Mouse (Mus musculus) limb, embryonic 12.5 days (tissue): ENCODE data around the gene Bspry. TPM values are rescaled to one million over a fixed set of nuclear protein-coding genes. Genes with fewer than 3 reads are reported as not detected.

Source experiments
- ATAC-seq: fragments of 200-750 bp; cut with Nextera tagmentation; 2 replicates; pipeline ENCODE4 v1.8.0; 2017; ENCODE audit warnings: low read depth, moderate TSS enrichment; ENCODE audit not compliant: insufficient number of reproducible peaks, insufficient read depth, low FRiP score, low TSS enrichment
- H3K27ac ChIP-seq: fragments of 300-500 bp; sonication (generic); 2 replicates; pipeline ENCODE4 v1.5.1; 2016; ENCODE audit warnings: mild to moderate bottlenecking, moderate library complexity
- H3K27me3 ChIP-seq: fragments of 300-500 bp; sonication (generic); 2 replicates; pipeline ENCODE4 v1.6.1; 2016; ENCODE audit warnings: mild to moderate bottlenecking, moderate library complexity
- H3K36me3 ChIP-seq: fragments of 300-500 bp; sonication (generic); 2 replicates; pipeline ENCODE4 v1.6.1; 2016; ENCODE audit warnings: mild to moderate bottlenecking, moderate library complexity
- H3K4me1 ChIP-seq: fragments of 300-500 bp; sonication (generic); replicated peaks from 2 replicates; pipeline ENCODE4 v1.6.1; 2016
- H3K4me2 ChIP-seq: fragments of 300-500 bp; sonication (generic); 2 replicates; pipeline ENCODE4 v1.6.1; 2016; ENCODE audit warnings: mild to moderate bottlenecking, moderate library complexity
- H3K4me3 ChIP-seq: fragments of 300-500 bp; sonication (generic); replicated peaks from 2 replicates; pipeline ENCODE4 v1.5.1; 2016; ENCODE audit warnings: mild to moderate bottlenecking
- H3K9ac ChIP-seq: fragments of 300-500 bp; sonication (generic); replicated peaks from 2 replicates; pipeline ENCODE4 v1.6.1; 2016; ENCODE audit warnings: mild to moderate bottlenecking, moderate library complexity
- H3K9me3 ChIP-seq: fragments of 300-500 bp; sonication (generic); 2 replicates; pipeline ENCODE4 v1.6.1; 2016; ENCODE audit warnings: mild to moderate bottlenecking, moderate library complexity
- WGBS: fragments of 180-500 bp; shearing (Covaris S2); methylation state at CpG from one replicate; pipeline ENCODE4 v1.1.7; 2016; 5-methylcytosine and 5-hydroxymethylcytosine counted together
- polyA plus RNA-seq: library from polyadenylated mRNA; unstranded; fragments of >200 nt; fragmentation: Nextera tagmentation; extraction: Ambion mirVana; gene quantifications from 2 replicates; pipeline ENCODE4 v1.2.1, GENCODE M21; 2016

The Bspry gene
- polyA plus RNA-seq, 1 experiment from 2014 or later, result 1.1 TPM

GRCm38 (mm10) chr4:62516579-62516978, 36.7 kb downstream of the Bspry start:
- peak overlapping the region; percentile 24; the same call in 1 of the 2 replicates for H3K9ac ChIP-seq
- H3K9me3 ChIP-seq, result no peaks in the 10 kb centered on the region
- 88% methylated on average over 1 of the region's 1 CpGs for WGBS
- H3K27me3 ChIP-seq, result no peaks in the 10 kb centered on the region
- 0 out of 2 replicates have a peak overlapping the region, but pooled peaks have one; percentile 6 for H3K4me2 ChIP-seq
- no peak for ATAC-seq
- peaks cover 26% of the 10 kb centered on the region for H3K36me3 ChIP-seq
- no peak overlapping the region for H3K4me3 ChIP-seq
- peaks cover 33% of the 10 kb centered on the region for H3K4me1 ChIP-seq
- H3K27ac ChIP-seq, result peak overlapping the region; percentile 41; the same call in 1 of the 2 replicates

- H3K4me1 ChIP-seq, result peaks cover 33% of the 10 kb centered on the region
- H3K4me2 ChIP-seq, result no peak overlapping the region; the same call in 1 of the 2 replicates
- H3K9ac ChIP-seq, result peak overlapping the region; percentile 24; the same call in 1 of the 2 replicates
- peaks cover 22% of the 10 kb centered on the region for H3K36me3 ChIP-seq
- H3K4me3 ChIP-seq, result no peak overlapping the region
- no peak overlapping the region for H3K27ac ChIP-seq
- H3K27me3 ChIP-seq, result no peaks in the 10 kb centered on the region
- no peaks in the 10 kb centered on the region for H3K9me3 ChIP-seq
- WGBS, result 83% methylated on average over 8 of the region's 8 CpGs
- no peak for ATAC-seq
Measured at GRCm38 (mm10) chr4:62517046-62517445, 37.2 kb downstream of the Bspry start.

GRCm38 (mm10) chr4:62517538-62518415, 37.9 kb downstream of the Bspry start:
- no peak overlapping the region; the same call in 1 of the 2 replicates for H3K27ac ChIP-seq
- H3K36me3 ChIP-seq, result peaks cover 21% of the 10 kb centered on the region
- WGBS, result 73% methylated on average over 10 of the region's 10 CpGs
- H3K9me3 ChIP-seq, result no peaks in the 10 kb centered on the region
- H3K4me2 ChIP-seq, result peak overlapping the region; percentile 68
- H3K4me3 ChIP-seq, result peak overlapping the region; percentile 73; the same call in 1 of the 2 replicates
- H3K4me1 ChIP-seq, result peaks cover 33% of the 10 kb centered on the region
- H3K27me3 ChIP-seq, result no peaks in the 10 kb centered on the region
- ATAC-seq, result no peak
- H3K9ac ChIP-seq, result peak overlapping the region; percentile 78; the same call in 1 of the 2 replicates

GRCm38 (mm10) chr4:62518416-62519121, 38.7 kb downstream of the Bspry start:
- peaks cover 36% of the 10 kb centered on the region for H3K4me1 ChIP-seq
- peak; percentile 10; the same call in 1 of the 2 replicates for ATAC-seq
- peak overlapping the region; percentile 89 for H3K27ac ChIP-seq
- H3K36me3 ChIP-seq, result peaks cover 21% of the 10 kb centered on the region
- H3K9ac ChIP-seq, result peak overlapping the region; percentile 78
- H3K27me3 ChIP-seq, result no peaks in the 10 kb centered on the region
- no peaks in the 10 kb centered on the region for H3K9me3 ChIP-seq
- peak overlapping the region; percentile 68 for H3K4me2 ChIP-seq
- peak overlapping the region; percentile 73 for H3K4me3 ChIP-seq
- 51% methylated on average over 13 of the region's 13 CpGs for WGBS

GRCm38 (mm10) chr4:62519122-62519848, 39.4 kb downstream of the Bspry start:
- ATAC-seq, result peak; percentile 75
- no peaks in the 10 kb centered on the region for H3K9me3 ChIP-seq
- H3K4me3 ChIP-seq, result peak overlapping the region; percentile 73
- no peaks in the 10 kb centered on the region for H3K27me3 ChIP-seq
- H3K27ac ChIP-seq, result peak overlapping the region; percentile 89
- WGBS, result 1% methylated on average over 26 of the region's 26 CpGs
- peak overlapping the region; percentile 78 for H3K9ac ChIP-seq
- peaks cover 18% of the 10 kb centered on the region; the same call in 1 of the 2 replicates for H3K36me3 ChIP-seq
- peak overlapping the region; percentile 68 for H3K4me2 ChIP-seq
- H3K4me1 ChIP-seq, result peaks cover 44% of the 10 kb centered on the region

GRCm38 (mm10) chr4:62519849-62520233, 40.0 kb downstream of the Bspry start, which contains the start of gene Alad:
TSS of gene Alad (minus strand) at chr4:62519918.
- peak within 1 kb of the TSS; percentile 89 for H3K27ac ChIP-seq
- H3K9me3 ChIP-seq, result no peaks in the 10 kb centered on the region
- no peaks in the 10 kb centered on the region for H3K27me3 ChIP-seq
- ATAC-seq, result peak; percentile 79
- H3K4me1 ChIP-seq, result peaks cover 45% of the 10 kb centered on the region
- H3K4me2 ChIP-seq, result peak within 1 kb of the TSS; percentile 68
- peak within 1 kb of the TSS; percentile 78 for H3K9ac ChIP-seq
- peak within 1 kb of the TSS; percentile 73 for H3K4me3 ChIP-seq
- WGBS, result under 1% methylated on average over 37 of the region's 37 CpGs
- peaks cover 18% of the 10 kb centered on the region; the same call in 1 of the 2 replicates for H3K36me3 ChIP-seq

- ATAC-seq, result no peak
- no peaks in the 10 kb centered on the region for H3K9me3 ChIP-seq
- no peak overlapping the region for H3K4me3 ChIP-seq
- H3K27ac ChIP-seq, result no peak overlapping the region
- H3K4me1 ChIP-seq, result peaks cover 39% of the 10 kb centered on the region
- 96% methylated on average over 2 of the region's 2 CpGs for WGBS
- H3K27me3 ChIP-seq, result no peaks in the 10 kb centered on the region
- no peak overlapping the region for H3K9ac ChIP-seq
- H3K4me2 ChIP-seq, result no peak overlapping the region; the same call in 1 of the 2 replicates
- peaks cover 18% of the 10 kb centered on the region; the same call in 1 of the 2 replicates for H3K36me3 ChIP-seq
Measured at GRCm38 (mm10) chr4:62520892-62521400, 41.1 kb downstream of the Bspry start.

GRCm38 (mm10) chr4:62524651-62525488, 45.0 kb downstream of the Bspry start, which contains the start of the genes Pole3 and 4933430I17Rik:
TSS of gene Pole3 (minus strand) at chr4:62525068.
TSS of gene 4933430I17Rik (plus strand) at chr4:62525369.
- Histone ChIP-seq H3K9me3 (no peaks in the 10 kb centered on the region), H3K4me1 (peaks cover 12% of the 10 kb centered on the region), H3K27me3 (no peaks in the 10 kb centered on the region), H3K4me3 (peak within 1 kb of the TSS; percentile 84), H3K36me3 (peaks cover 18% of the 10 kb centered on the region; the same call in 1 of the 2 replicates), H3K27ac (peak within 1 kb of the TSS; percentile 92), H3K4me2 (peak within 1 kb of the TSS; percentile 90), H3K9ac (peak within 1 kb of the TSS; percentile 85)
- peak; percentile 98 for ATAC-seq
- whole genome bisulfite sequencing, result under 1% methylated on average over 59 of the region's 59 CpGs

- peaks cover 12% of the 10 kb centered on the region for H3K4me1 ChIP-seq
- H3K27ac ChIP-seq, result no peak overlapping the region
- under 1% methylated on average over 10 of the region's 10 CpGs for WGBS
- peak overlapping the region; percentile 90 for H3K4me2 ChIP-seq
- H3K9me3 ChIP-seq, result no peaks in the 10 kb centered on the region
- no peaks in the 10 kb centered on the region for H3K27me3 ChIP-seq
- ATAC-seq, result no peak
- H3K36me3 ChIP-seq, result peaks cover 18% of the 10 kb centered on the region; the same call in 1 of the 2 replicates
- peak overlapping the region; percentile 85; the same call in 1 of the 2 replicates for H3K9ac ChIP-seq
- H3K4me3 ChIP-seq, result peak overlapping the region; percentile 84
Measured at GRCm38 (mm10) chr4:62525489-62525811, 45.6 kb downstream of the Bspry start.
